Mouse (Mus musculus) stomach, postnatal 0 days (tissue): Measurements from ENCODE around the gene Rabep2.

Experiments
- CTCF ChIP-seq: IDR thresholded peaks from 2 replicates; pipeline ENCODE4 v1.5.1; 2016; ENCODE audit warnings: antibody characterized with exemption, low read depth, mild to moderate bottlenecking, moderate library complexity
- EP300 ChIP-seq: optimal IDR thresholded peaks from 2 replicates; pipeline ENCODE3; 2016; ENCODE audit warnings: antibody characterized with exemption

GRCm38 (mm10) chr7:126448481-126448880 lies 19.9 kb downstream of the Rabep2 start:
- no peak for TF ChIP-seq CTCF
- no peak for TF ChIP-seq EP300
